Mouse (Mus musculus) CH12F3 (cell line): Measurements from ENCODE around the gene Sapcd2.
"Not testable (repeated sequence)": the region's sequence is repeated elsewhere in the genome, so short reads cannot be mapped to it uniquely, and the experiment has no call there.

Experiments used
- in situ Hi-C: fragments of 300-500 bp; cut with MboI; formaldehyde crosslinking; loops from 2 replicates; pipeline ENCODE4 v1.14.3; 2020; ENCODE audit warnings: low sequenced_read_pairs

Sapcd2 gene

DNA sequence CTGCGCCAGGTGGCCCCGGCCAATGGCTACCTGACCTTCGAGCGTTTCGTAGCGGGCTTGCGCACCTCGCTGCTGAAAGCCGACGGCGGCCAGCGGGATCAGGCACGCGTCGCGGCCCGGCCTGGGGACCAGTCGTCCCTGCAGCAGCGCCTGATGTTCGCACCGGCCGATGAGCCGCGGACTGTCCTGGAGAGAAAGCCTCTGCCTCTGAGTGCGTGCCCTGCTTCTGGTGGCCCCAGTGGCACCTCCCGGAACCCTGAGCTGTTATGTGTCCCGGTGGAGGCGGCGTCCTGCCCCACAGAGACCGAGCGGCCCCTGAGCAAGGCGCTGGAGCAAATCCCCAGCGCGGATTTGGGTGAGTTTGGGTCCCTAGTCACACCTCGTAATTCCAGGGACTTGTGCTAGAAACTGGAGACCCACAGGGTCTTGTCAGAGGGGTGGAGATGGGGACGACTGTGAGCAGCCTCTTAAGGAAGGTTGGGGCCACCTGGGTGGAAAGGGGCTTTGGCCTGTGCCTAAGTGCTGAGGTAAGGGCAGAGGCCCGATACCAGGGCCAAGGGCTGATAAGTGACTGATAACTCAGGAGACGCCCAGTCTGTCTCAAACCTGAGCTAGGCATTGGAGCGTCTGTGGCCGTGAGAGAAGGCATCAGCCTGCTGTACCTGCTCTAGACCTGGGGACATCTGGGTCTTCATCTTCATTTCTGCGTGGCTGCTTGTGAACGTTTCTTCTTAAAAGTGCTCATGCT, 697 bp downstream of the Sapcd2 start:
- in situ Hi-C loops: no loop called here

- in situ Hi-C loops: no loop called here
These were observed 1.3 kb downstream of the Sapcd2 start for GRCm38 (mm10) chr2:25373431-25373830.

GRCm38 (mm10) chr2:25376589-25376988, 4.5 kb downstream of the Sapcd2 start:
- in situ Hi-C loops: no loop called here

DNA sequence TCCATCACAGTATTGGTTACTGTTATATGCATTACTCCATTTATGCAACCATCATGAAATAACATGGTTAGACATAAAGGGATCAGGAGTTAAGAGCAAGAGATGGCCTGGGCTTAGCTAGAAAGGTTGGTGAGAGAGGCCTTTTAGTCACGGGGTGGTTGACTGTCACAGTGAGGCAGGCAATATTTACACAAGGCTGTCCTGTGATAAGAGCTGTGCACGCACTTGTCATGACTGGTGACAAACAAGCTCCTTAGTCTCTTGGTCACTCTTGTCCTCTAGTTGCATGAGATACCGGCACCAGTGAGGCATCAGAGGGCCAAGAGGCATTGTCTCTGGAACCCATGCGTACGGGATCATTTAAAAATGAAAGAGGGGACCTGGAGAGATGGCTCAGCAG, 12.4 kb downstream of the Sapcd2 start:
- in situ Hi-C loops: no loop called here

DNA sequence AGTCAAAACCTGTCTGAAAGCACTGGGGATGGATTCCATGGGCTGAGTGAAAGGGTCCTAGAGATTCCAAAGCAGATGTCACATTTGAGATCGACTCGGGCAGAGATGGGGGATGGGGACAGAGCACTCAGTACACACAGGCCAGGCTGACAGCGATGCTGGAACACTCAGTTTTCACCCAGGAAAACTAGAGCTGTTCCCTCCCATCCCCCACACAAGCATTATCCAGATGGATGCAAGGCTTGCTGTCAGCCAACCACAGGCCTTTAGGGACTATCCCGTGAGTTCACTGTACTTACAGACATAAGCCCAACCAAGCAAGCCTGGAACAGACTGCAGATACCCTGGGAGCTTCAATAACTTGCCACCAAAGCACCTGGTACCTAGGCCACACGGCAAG, 19.1 kb downstream of the Sapcd2 start:
- in situ Hi-C loops: no loop called here

GRCm38 (mm10) chr2:25394281-25395221, 22.4 kb downstream of the Sapcd2 start:
- in situ Hi-C loops: no loop called here

DNA sequence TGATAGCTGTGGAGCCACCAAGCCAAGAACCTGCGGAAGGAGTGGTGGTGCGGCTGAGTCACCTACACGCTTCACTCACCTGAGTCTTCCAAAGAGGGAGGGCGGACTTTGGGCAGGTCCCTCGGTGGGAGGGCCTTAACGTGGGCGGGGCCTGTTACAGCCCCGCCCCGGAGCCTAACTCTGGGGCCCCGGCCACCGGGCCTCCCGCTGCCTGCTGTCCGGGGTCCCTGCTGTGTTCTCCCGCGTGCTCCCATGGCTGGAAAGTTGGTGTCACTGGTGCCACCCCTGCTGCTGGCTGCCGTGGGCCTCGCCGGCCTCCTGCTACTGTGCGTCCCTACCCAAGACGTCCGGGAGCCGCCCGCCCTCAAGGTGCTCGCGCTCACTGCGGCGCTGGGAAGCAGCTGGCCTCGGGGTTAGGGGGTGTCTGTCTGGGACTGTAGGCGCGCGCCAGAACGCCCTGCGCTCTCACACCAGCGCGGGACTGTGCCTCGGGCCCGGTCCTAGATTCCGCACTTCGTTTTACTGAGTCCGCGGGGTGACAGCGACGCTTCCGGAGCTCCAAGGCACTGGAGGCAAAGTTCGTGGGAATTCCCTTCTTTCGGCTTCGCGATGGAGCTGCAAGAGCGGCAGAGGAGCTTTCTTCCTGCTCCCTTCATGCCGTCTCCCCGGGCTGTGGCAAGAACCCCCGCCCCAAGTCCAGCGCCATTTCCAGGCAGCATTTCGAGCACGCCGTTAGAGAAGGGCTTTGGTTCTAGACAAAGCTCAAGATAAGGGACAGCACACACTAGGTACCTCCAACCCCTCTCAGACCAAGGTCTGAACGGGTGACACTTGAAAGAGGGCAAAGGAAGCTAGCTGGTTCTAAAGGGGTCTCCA, 23.8 kb downstream of the Sapcd2 start, which contains the start of gene Entpd2:
Gene Entpd2, plus strand, starts transcription at position 154 of the 876 bp plus-strand sequence.
- in situ Hi-C loops: no loop called here

GRCm38 (mm10) chr2:25396597-25396983, 24.5 kb downstream of the Sapcd2 start:
- in situ Hi-C loops: no loop called here

DNA sequence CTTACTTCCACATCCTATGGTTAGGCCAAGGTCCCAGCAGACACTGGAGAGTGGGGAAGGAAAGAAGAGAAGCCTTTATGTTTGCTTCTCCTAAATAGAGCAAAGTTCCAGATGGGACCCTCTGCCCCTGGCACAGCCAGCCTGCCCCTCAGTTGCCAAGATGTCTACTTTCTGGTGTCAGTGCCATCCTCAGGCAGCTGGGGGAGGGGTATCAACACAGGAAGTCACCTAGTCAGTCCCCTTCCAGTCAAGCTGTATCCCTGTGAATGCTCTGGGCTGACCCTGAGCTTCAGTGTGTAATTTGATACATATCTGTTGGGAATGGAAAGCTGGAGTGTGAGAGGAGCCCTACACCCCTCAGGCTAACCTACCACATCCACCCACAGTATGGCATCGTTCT, 24.9 kb downstream of the Sapcd2 start:
- in situ Hi-C loops: no loop called here

GRCm38 (mm10) chr2:25398065-25398464, 25.9 kb downstream of the Sapcd2 start:
- in situ Hi-C loops: no loop called here

DNA sequence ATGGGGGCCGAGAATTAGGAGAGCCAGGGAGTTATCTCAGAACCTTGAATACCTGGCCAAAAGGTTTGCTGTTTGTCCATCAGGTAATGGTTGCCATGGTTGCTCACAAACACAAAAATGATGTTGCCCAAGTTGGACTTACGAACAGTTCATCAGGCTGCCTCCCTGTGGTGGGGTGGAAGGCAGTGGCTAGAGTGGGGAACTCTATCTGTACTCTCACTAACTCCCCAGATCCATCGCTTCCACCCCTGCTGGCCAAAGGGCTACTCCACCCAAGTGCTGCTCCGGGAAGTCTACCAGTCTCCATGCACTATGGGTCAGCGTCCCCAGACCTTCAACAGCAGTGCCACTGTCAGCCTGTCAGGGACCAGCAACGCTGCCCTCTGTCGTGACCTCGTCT, 26.9 kb downstream of the Sapcd2 start, which contains the start of gene Npdc1:
Gene Npdc1, plus strand, starts transcription at position 301 of the 400 bp plus-strand sequence.
- in situ Hi-C loops: no loop called here

DNA sequence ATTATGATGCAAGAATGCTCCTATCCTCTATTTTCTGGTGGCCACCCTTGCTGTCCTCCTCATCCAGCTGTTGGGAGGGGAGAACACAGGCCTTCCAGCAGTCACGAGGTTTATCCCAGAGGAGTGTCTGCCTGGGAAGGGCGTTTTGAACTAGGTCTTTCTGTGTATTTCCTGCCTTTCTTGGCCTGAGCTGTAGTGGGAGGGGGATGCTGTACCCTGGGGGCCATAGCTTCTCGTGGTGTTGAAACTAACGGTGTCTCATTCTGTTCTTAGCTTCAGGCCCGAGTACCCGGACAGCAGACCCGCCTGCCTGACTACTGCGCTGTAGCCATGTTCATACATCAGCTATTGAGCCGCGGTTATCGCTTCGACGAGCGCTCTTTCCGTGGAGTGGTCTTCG, 28.2 kb downstream of the Sapcd2 start:
- in situ Hi-C loops: no loop called here

DNA sequence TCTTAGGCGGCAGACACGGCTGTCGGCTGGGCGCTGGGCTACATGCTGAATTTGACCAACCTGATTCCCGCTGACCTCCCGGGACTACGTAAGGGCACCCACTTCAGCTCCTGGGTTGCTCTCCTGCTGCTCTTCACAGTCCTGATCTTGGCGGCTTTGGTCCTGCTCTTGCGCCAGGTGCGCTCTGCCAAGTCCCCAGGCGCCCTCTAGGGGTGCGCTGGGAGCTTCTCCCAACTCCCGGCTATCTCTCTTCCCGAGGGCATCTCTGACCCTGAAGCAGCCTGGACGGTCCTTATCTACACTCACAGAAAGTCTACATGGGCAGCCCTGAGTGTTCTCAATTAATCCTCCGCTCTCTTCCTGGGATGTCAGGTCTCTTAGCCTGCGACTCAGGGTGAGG, 28.6 kb downstream of the Sapcd2 start:
- in situ Hi-C loops: no loop called here

- in situ Hi-C loops: no loop called here
These were observed 30.4 kb downstream of the Sapcd2 start for GRCm38 (mm10) chr2:25402377-25402971.

GRCm38 (mm10) chr2:25402972-25403601, 31.0 kb downstream of the Sapcd2 start:
- in situ Hi-C loops: no loop called here

DNA sequence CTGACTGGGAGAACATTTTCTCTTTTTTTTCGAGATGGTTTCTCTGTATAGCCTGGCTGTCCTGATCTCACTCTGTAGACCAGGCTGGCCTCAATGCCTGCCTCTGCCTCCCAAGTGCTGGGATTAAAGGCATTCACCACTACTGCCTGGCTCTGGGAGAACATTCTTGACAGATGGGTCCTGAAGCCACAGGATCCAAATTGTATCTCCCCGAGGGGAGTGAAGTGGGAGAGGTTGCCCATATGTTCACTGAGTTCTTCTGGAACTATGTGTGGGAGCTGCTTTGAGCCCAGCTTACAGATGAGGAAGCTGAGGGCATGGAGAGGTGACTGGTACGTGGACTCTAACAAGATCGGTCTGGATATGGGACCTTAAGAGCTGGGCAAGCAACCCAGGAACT, 31.9 kb downstream of the Sapcd2 start:
- in situ Hi-C loops: no loop called here

DNA sequence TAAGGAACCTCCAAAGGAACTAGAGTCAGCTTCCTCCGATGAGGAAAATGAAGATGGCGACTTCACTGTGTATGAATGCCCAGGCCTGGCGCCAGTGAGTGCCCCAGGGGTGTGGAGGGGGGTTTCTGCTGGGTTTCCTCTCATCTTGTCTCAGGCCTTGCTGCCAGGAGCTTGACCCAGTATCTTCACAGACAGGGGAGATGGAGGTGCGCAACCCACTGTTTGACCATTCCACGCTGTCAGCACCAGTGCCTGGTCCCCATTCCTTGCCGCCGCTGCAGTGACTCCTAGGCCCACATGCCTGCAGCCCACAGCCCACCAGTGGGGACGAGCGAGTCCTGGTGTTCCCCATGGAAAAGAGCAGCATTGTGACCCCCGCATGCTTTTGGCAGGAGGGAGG, 36.8 kb downstream of the Sapcd2 start:
- in situ Hi-C loops: no loop called here

- in situ Hi-C loops: not testable (repeated sequence)
These were observed 41.3 kb downstream of the Sapcd2 start for GRCm38 (mm10) chr2:25413436-25413835.

DNA sequence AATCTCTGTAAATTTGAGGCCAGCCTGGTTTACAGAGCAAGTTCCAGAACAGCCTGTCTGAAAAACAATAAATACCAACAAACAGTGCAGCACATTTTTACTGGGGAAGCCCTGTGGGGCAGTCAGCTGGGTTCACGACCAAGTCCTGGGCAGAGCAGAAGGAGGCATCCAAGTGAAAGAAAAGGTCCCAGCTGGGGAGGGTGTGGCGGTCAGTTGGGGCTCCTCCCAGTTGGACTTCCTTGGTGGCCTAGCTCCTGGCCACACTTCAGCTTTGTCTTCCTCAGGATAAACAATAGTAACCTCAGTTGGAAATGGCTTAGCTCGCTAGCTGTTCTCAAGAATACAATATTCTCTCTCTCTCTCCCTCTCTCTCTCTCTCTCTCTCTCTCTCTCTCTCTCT, 45.3 kb downstream of the Sapcd2 start:
- in situ Hi-C loops: no loop called here

DNA sequence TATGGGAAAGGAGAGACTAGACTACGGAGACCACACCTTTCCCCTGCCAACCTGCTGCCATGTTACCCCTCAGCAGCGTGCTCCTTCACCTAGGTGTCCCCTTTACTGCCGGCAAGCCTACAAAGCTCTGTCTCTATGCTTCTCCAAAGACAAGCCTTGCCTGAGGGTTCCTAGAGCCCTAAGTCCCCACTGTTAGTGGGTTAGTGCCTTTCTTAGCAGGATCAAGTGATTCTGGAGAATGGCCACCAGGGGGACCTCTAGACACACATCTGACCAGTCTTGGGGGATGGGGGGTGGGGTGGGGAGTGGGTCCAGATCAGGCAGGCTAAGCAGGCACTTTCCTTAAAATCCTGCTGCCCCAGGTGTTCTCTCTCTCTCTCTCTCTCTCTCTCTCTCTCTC, 49.8 kb downstream of the Sapcd2 start:
- in situ Hi-C loops: no loop called here
